10 mouse cellular contexts compared by ENCODE assay signal in genomic region chr2:152724332-152724723, GRCm38 (mm10). TPM values are rescaled to one million over a fixed set of nuclear protein-coding genes. Genes with fewer than 3 reads are reported as not detected.
DNase-seq lines count a peak whose midpoint lies in the region; ATAC-seq and TF ChIP-seq lines count a peak whose summit lies in the region.
"Had no signal": no experiment of that assay in that cellular context is flagged by ENCODE, and none has a peak within 500 bp of the region (broad histone marks: within the 10 kb centered on the region; RNA-seq: fewer than 3 reads in every experiment).

No protein-coding gene starts in this region.

- 0 out of 2 replicates have a peak overlapping the region, but pooled peaks have one; percentile 4 for H3K27ac ChIP-seq in lung, embryonic 16.5 days (ENCODE audit: low read length)
- no peak overlapping the region for H3K27ac ChIP-seq in forebrain, postnatal 0 days (ENCODE audit: low read depth, low read length)
- no peak overlapping the region for H3K27ac ChIP-seq in limb, embryonic 14.5 days (replicated peaks; ENCODE audit: low read depth, low read length)
- peak overlapping the region; percentile 2; the same call in 1 of the 2 replicates for H3K27ac ChIP-seq in stomach, embryonic 15.5 days
- H3K27ac ChIP-seq: macrophage had no signal

- H3K4me3 ChIP-seq in lung, embryonic 16.5 days (ENCODE audit: low read length): peak overlapping the region; percentile 40
- H3K4me3 ChIP-seq in forebrain, postnatal 0 days (ENCODE audit: low read depth, low read length): peak overlapping the region; percentile 19; the same call in 1 of the 2 replicates
- H3K4me3 ChIP-seq in limb, embryonic 14.5 days (replicated peaks; ENCODE audit: low read length): peak overlapping the region; percentile 28
- peak overlapping the region; percentile 35; the same call in 1 of the 2 replicates for H3K4me3 ChIP-seq in stomach, embryonic 15.5 days (replicated peaks)

- peaks cover 43% of the 10 kb centered on the region for H3K4me1 ChIP-seq in lung, embryonic 16.5 days (replicated peaks; ENCODE audit: control insufficient read depth, insufficient read depth, low read length)
- no peaks in the 10 kb centered on the region for H3K4me1 ChIP-seq in forebrain, postnatal 0 days (ENCODE audit: insufficient read depth)
- H3K4me1 ChIP-seq in limb, embryonic 14.5 days (ENCODE audit: control insufficient read depth, insufficient read depth, low read length): peaks cover 28% of the 10 kb centered on the region
- peaks cover 29% of the 10 kb centered on the region for H3K4me1 ChIP-seq in stomach, embryonic 15.5 days

- no peak for DNase-seq in lung, postnatal 36 days
- no peak for DNase-seq in forebrain, postnatal 0 days
- DNase-seq in limb, embryonic 14.5 days (ENCODE audit: low spot score): no peak
- DNase-seq in ovary, adult 18-20 months (ENCODE audit: low spot score): no peak
- DNase-seq in cerebellum, postnatal 4 days (ENCODE audit: low spot score in 2 of 2): no peak
- DNase-seq in thymus, postnatal 25 days: no peak
- DNase-seq: cerebellum, adult 2 months had no signal

- no peaks in the 10 kb centered on the region for H3K9me3 ChIP-seq in lung, embryonic 16.5 days (ENCODE audit: control insufficient read depth, low read length)
- no peaks in the 10 kb centered on the region for H3K9me3 ChIP-seq in forebrain, postnatal 0 days (ENCODE audit: low read length)
- H3K9me3 ChIP-seq in limb, embryonic 14.5 days (ENCODE audit: control insufficient read depth, low read length): no peaks in the 10 kb centered on the region
- H3K9me3 ChIP-seq in stomach, embryonic 15.5 days: no peaks in the 10 kb centered on the region

- ATAC-seq in lung, embryonic 16.5 days (ENCODE audit: low read depth): no peak
- no peak for ATAC-seq in forebrain, postnatal 0 days
- peak; percentile 4; the same call in 1 of the 2 replicates for ATAC-seq in limb, embryonic 14.5 days (ENCODE audit: low FRiP score, low read depth)
- ATAC-seq in stomach, embryonic 15.5 days (ENCODE audit: insufficient read depth, low FRiP score, low read depth): no peak

- no peak for TF ChIP-seq POLR2A in limb, embryonic 14.5 days (IDR thresholded peaks at IDR 0.05; ENCODE audit: borderline replicate concordance, extremely low read depth, insufficient read depth, insufficient read length)

- H3K9ac ChIP-seq in lung, embryonic 16.5 days (ENCODE audit: low read length): peak overlapping the region; percentile 71
- H3K9ac ChIP-seq in forebrain, postnatal 0 days: no peak overlapping the region
- peak overlapping the region; percentile 54; the same call in 1 of the 2 replicates for H3K9ac ChIP-seq in limb, embryonic 14.5 days (ENCODE audit: low read depth, low read length, severe bottlenecking)
- 0 out of 2 replicates have a peak overlapping the region, but pooled peaks have one; percentile 8 for H3K9ac ChIP-seq in stomach, embryonic 15.5 days

- H3K36me3 ChIP-seq in lung, embryonic 16.5 days (ENCODE audit: control insufficient read depth, insufficient read depth, low read length): no peaks in the 10 kb centered on the region
- no peaks in the 10 kb centered on the region for H3K36me3 ChIP-seq in forebrain, postnatal 0 days (ENCODE audit: insufficient read depth)
- H3K36me3 ChIP-seq in limb, embryonic 14.5 days (ENCODE audit: control insufficient read depth, insufficient read depth, low read length): no peaks in the 10 kb centered on the region
- H3K36me3 ChIP-seq in stomach, embryonic 15.5 days: no peaks in the 10 kb centered on the region

- no peak for TF ChIP-seq CTCF in forebrain, postnatal 0 days (IDR thresholded peaks at IDR 0.05; ENCODE audit: low read depth)

- H3K4me2 ChIP-seq in lung, embryonic 16.5 days (ENCODE audit: low read depth, low read length): peak overlapping the region; percentile 71
- peak overlapping the region; percentile 43 for H3K4me2 ChIP-seq in forebrain, postnatal 0 days (ENCODE audit: low read depth)
- peak overlapping the region; percentile 58 for H3K4me2 ChIP-seq in limb, embryonic 14.5 days (replicated peaks; ENCODE audit: low read depth, low read length, severe bottlenecking)
- H3K4me2 ChIP-seq in stomach, embryonic 15.5 days: peak overlapping the region; percentile 74

- 63% methylated on average over 3 of the region's 3 CpGs for WGBS in lung, embryonic 16.5 days
- 79% methylated on average over 3 of the region's 3 CpGs for WGBS in forebrain, postnatal 0 days
- 61% methylated on average over 3 of the region's 3 CpGs for WGBS in limb, embryonic 14.5 days
- WGBS in stomach, embryonic 15.5 days: 74% methylated on average over 3 of the region's 3 CpGs

- H3K27me3 ChIP-seq in lung, embryonic 16.5 days (ENCODE audit: control insufficient read depth, insufficient read depth, low read depth, low read length): no peaks in the 10 kb centered on the region
- no peaks in the 10 kb centered on the region for H3K27me3 ChIP-seq in forebrain, postnatal 0 days (ENCODE audit: insufficient read depth, low read length)
- H3K27me3 ChIP-seq in limb, embryonic 14.5 days (ENCODE audit: control insufficient read depth, insufficient read depth, low read length): no peaks in the 10 kb centered on the region
- no peaks in the 10 kb centered on the region for H3K27me3 ChIP-seq in stomach, embryonic 15.5 days (replicated peaks)

RNA-seq across cellular contexts. Expression of gene Id1, which starts 11.7 kb away (rescaled TPM):
- polyA plus RNA-seq in lung, embryonic 16.5 days (2015; fragmentation: Nextera tagmentation; extraction: Ambion mirVana): 186 and 189 TPM in 2 replicates
- total RNA-seq in forebrain, postnatal 0 days (2014; rRNA removed): 58.8 and 70.5 TPM in 2 replicates
- 59.8 and 71.3 TPM in 2 replicates for polyA plus RNA-seq in forebrain, postnatal 0 days (2015; fragmentation: Nextera tagmentation; extraction: Ambion mirVana)
- polyA plus RNA-seq in limb, embryonic 14.5 days (2012; rRNA removed): 444 and 565 TPM in 2 replicates
- polyA plus RNA-seq in limb, embryonic 14.5 days (2014; fragmentation: Nextera tagmentation; extraction: Ambion mirVana): 184 and 198 TPM in 2 replicates
- 117 and 138 TPM in 2 replicates for polyA plus RNA-seq in stomach, embryonic 15.5 days (2015; fragmentation: Nextera tagmentation; extraction: Ambion mirVana)

RNA-seq across cellular contexts. Expression of gene Cox4i2, which starts 29.6 kb away (rescaled TPM):
- 99.6 and 104 TPM in 2 replicates for polyA plus RNA-seq in lung, embryonic 16.5 days (2015; fragmentation: Nextera tagmentation; extraction: Ambion mirVana)
- 4.3 TPM in 2 replicates for total RNA-seq in forebrain, postnatal 0 days (2014; rRNA removed)
- 4.4 and 5.4 TPM in 2 replicates for polyA plus RNA-seq in forebrain, postnatal 0 days (2015; fragmentation: Nextera tagmentation; extraction: Ambion mirVana)
- 21.7 and 23.7 TPM in 2 replicates for polyA plus RNA-seq in limb, embryonic 14.5 days (2012; rRNA removed)
- polyA plus RNA-seq in limb, embryonic 14.5 days (2014; fragmentation: Nextera tagmentation; extraction: Ambion mirVana): 33.6 and 34.7 TPM in 2 replicates
- 19.0 and 19.5 TPM in 2 replicates for polyA plus RNA-seq in stomach, embryonic 15.5 days (2015; fragmentation: Nextera tagmentation; extraction: Ambion mirVana)
- polyA plus RNA-seq: macrophage had no signal

RNA-seq across cellular contexts. Expression of gene Mcts2, which starts 37.5 kb away (rescaled TPM):
- 26.1 and 27.4 TPM in 2 replicates for polyA plus RNA-seq in lung, embryonic 16.5 days (2015; fragmentation: Nextera tagmentation; extraction: Ambion mirVana)
- total RNA-seq in forebrain, postnatal 0 days (2014; rRNA removed): 21.5 and 30.8 TPM in 2 replicates
- polyA plus RNA-seq in forebrain, postnatal 0 days (2015; fragmentation: Nextera tagmentation; extraction: Ambion mirVana): 26.6 and 29.9 TPM in 2 replicates
- polyA plus RNA-seq in limb, embryonic 14.5 days (2012; rRNA removed): 11.8 and 18.6 TPM in 2 replicates
- polyA plus RNA-seq in limb, embryonic 14.5 days (2014; fragmentation: Nextera tagmentation; extraction: Ambion mirVana): 26.8 and 27.2 TPM in 2 replicates
- polyA plus RNA-seq in stomach, embryonic 15.5 days (2015; fragmentation: Nextera tagmentation; extraction: Ambion mirVana): 23.1 and 26.7 TPM in 2 replicates

RNA-seq across cellular contexts. Expression of gene H13, which starts 55.1 kb away (rescaled TPM):
- polyA plus RNA-seq in lung, embryonic 16.5 days (2015; fragmentation: Nextera tagmentation; extraction: Ambion mirVana): 96.3 and 98.8 TPM in 2 replicates
- total RNA-seq in forebrain, postnatal 0 days (2014; rRNA removed): 121 and 177 TPM in 2 replicates
- 165 and 166 TPM in 2 replicates for polyA plus RNA-seq in forebrain, postnatal 0 days (2015; fragmentation: Nextera tagmentation; extraction: Ambion mirVana)
- 148 and 194 TPM in 2 replicates for polyA plus RNA-seq in limb, embryonic 14.5 days (2012; rRNA removed)
- 151 and 153 TPM in 2 replicates for polyA plus RNA-seq in limb, embryonic 14.5 days (2014; fragmentation: Nextera tagmentation; extraction: Ambion mirVana)
- polyA plus RNA-seq in stomach, embryonic 15.5 days (2015; fragmentation: Nextera tagmentation; extraction: Ambion mirVana): 122 and 135 TPM in 2 replicates

Comparison
In these comparisons a context has a peak if more than half of its experiments do, and no peak if none do; other contexts are left out.
1. H3K27ac ChIP-seq: peak in lung, embryonic 16.5 days (single experiment) and stomach, embryonic 15.5 days (single experiment); none in forebrain, postnatal 0 days (single experiment) and limb, embryonic 14.5 days (single experiment).
2. Peak in every context shown above with its lines, with median percentiles within 50 percentile points of each other: H3K4me2 ChIP-seq and H3K4me3 ChIP-seq.